ENCODE assay signal across 10 mouse cellular contexts in genomic region chr8:92961088-92961487, GRCm38 (mm10). TPM values are rescaled to one million over a fixed set of nuclear protein-coding genes. Genes with fewer than 3 reads are reported as not detected.
DNase-seq lines count a peak whose midpoint lies in the region; ATAC-seq and TF ChIP-seq lines count a peak whose summit lies in the region.
"Had no signal": no experiment of that assay in that cellular context is flagged by ENCODE, and none has a peak within 500 bp of the region (broad histone marks: within the 10 kb centered on the region; RNA-seq: fewer than 3 reads in every experiment).

No protein-coding gene starts in this region.

- H3K9ac ChIP-seq in limb, embryonic 14.5 days (ENCODE audit: low read depth, low read length, severe bottlenecking), result no peak overlapping the region

- no peaks in the 10 kb centered on the region for H3K36me3 ChIP-seq in limb, embryonic 14.5 days (ENCODE audit: control insufficient read depth, insufficient read depth, low read length)

- H3K4me3 ChIP-seq in limb, embryonic 14.5 days (replicated peaks; ENCODE audit: low read length), result peak overlapping the region; percentile 38
- H3K4me3 ChIP-seq: megakaryocyte, embryonic 14.5 days had no signal

- DNase-seq in gastrocnemius, adult 18-20 months (ENCODE audit: low spot score), result peak; percentile 15
- no peak for DNase-seq in gastrocnemius, postnatal 36 days
- peak; percentile 11 for DNase-seq in thymus, postnatal 4 days
- DNase-seq in thymus, postnatal 10 days (ENCODE audit: low spot score in 2 of 2), result no peak
- DNase-seq in limb, embryonic 14.5 days (ENCODE audit: low spot score), result no peak
- no peak for DNase-seq in right cerebral cortex, postnatal 25 days
- DNase-seq in urinary bladder, adult 2 months (ENCODE audit: low spot score), result no peak
- DNase-seq: thymus, postnatal 14 days had no signal

- 2% methylated on average over 25 of the region's 25 CpGs for WGBS in limb, embryonic 14.5 days

- no peaks in the 10 kb centered on the region for H3K9me3 ChIP-seq in limb, embryonic 14.5 days (ENCODE audit: control insufficient read depth, low read length)

- intact Hi-C loops in gastrocnemius, postnatal 36 days (cut with DNase I), result no loop called here

- no peak for TF ChIP-seq POLR2A in limb, embryonic 14.5 days (IDR thresholded peaks at IDR 0.05; ENCODE audit: borderline replicate concordance, extremely low read depth, insufficient read depth, insufficient read length)

- peak overlapping the region; percentile 80 for H3K4me2 ChIP-seq in limb, embryonic 14.5 days (replicated peaks; ENCODE audit: low read depth, low read length, severe bottlenecking)

- H3K4me1 ChIP-seq in limb, embryonic 14.5 days (ENCODE audit: control insufficient read depth, insufficient read depth, low read length), result peaks cover 7% of the 10 kb centered on the region; the same call in 1 of the 2 replicates
- H3K4me1 ChIP-seq: megakaryocyte, embryonic 14.5 days had no signal

- peaks cover 38% of the 10 kb centered on the region for H3K27me3 ChIP-seq in limb, embryonic 14.5 days (ENCODE audit: control insufficient read depth, insufficient read depth, low read length)

- no peak for ATAC-seq in limb, embryonic 14.5 days (ENCODE audit: low FRiP score, low read depth)
- ATAC-seq in cerebellum, adult (ENCODE audit: insufficient number of reproducible peaks, low FRiP score, low TSS enrichment), result no peak

- no peak overlapping the region for H3K27ac ChIP-seq in limb, embryonic 14.5 days (replicated peaks; ENCODE audit: low read depth, low read length)

RNA-seq across cellular contexts. Expression of gene Slc6a2, which starts 1.2 kb away (rescaled TPM):
- under 1 TPM; 0.34 to 0.52 TPM for total RNA-seq in gastrocnemius, adult 18-20 months (2021)
- under 1 TPM; 0.17 to 0.28 TPM for total RNA-seq in gastrocnemius, postnatal 36 days (2021)
- 0.23 and 0.28 TPM in 2 replicates for polyA plus RNA-seq in limb, embryonic 14.5 days (2012; rRNA removed)
- polyA plus RNA-seq in limb, embryonic 14.5 days (2014; fragmentation: Nextera tagmentation; extraction: Ambion mirVana), result 0.18 and 0.22 TPM in 2 replicates
- polyA plus RNA-seq in urinary bladder, adult 2 months (2012; rRNA removed), result 0.87 and 1.1 TPM in 2 replicates

RNA-seq across cellular contexts. Expression of gene Capns2, which starts 59.9 kb away (rescaled TPM):
- total RNA-seq in gastrocnemius, adult 18-20 months (2021), result not detected
- not detected for total RNA-seq in gastrocnemius, postnatal 36 days (2021)
- 23.8 and 34.3 TPM in 2 replicates for polyA plus RNA-seq in limb, embryonic 14.5 days (2012; rRNA removed)
- polyA plus RNA-seq in limb, embryonic 14.5 days (2014; fragmentation: Nextera tagmentation; extraction: Ambion mirVana), result 35.8 and 52.5 TPM in 2 replicates
- polyA plus RNA-seq in urinary bladder, adult 2 months (2012; rRNA removed), result 1.1 and 1.5 TPM in 2 replicates

Comparison
In these comparisons a context has a peak if more than half of its experiments do, and no peak if none do; other contexts are left out.
1. DNase-seq: peak in gastrocnemius, adult 18-20 months (single experiment) and thymus, postnatal 4 days (single experiment); none in gastrocnemius, postnatal 36 days (0 of 2), thymus, postnatal 10 days (0 of 2), limb, embryonic 14.5 days (single experiment), right cerebral cortex, postnatal 25 days (single experiment) and urinary bladder, adult 2 months (single experiment).